Mouse (Mus musculus) embryo, embryonic 10 days (tissue): ENCODE measurements around the gene Nudt3.

ENCODE experiments used
- DNase-seq: peaks from one replicate; pipeline ENCODE4 v3.0.0-alpha.2; 2015; ENCODE audit warnings: low spot score

Nudt3 gene

DNA sequence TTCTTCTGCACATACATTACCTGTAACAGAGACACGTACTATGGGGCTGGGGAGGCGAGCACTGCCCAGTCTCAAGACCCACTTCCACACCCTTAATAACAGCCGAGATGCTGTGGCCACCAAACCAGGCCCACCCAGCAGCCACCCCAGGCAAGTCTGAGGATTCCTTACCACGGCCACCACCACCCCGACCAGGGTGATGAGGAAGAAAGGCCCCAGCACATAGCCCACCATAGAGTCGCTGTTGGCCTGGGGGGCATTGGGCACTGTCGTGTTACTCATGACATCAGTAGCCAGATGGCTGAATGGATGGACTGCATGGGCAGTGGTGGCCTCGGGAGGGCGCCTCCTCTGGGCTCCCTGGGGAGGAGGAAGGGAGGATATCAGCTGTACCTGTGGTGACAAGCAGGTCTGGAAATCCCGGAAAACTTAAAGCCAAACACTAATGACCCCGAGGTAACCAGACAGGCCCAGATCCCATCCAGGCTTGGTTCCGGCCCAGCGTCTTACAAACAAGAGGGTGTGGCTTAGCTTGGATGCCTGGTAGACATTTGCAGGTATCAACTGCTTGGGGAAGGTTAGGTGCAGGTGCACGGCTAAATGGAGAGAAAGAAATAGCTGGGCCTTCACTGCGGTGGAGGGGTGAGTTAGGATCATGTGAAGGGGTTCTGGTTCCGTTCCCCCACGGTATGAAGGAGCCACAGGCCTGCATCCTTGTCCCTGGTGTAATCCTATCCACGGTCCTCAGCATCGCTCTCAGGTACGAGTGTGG is 58.7 kb downstream of the Nudt3 start:
- DNase-seq, result peak; percentile 62

DNA sequence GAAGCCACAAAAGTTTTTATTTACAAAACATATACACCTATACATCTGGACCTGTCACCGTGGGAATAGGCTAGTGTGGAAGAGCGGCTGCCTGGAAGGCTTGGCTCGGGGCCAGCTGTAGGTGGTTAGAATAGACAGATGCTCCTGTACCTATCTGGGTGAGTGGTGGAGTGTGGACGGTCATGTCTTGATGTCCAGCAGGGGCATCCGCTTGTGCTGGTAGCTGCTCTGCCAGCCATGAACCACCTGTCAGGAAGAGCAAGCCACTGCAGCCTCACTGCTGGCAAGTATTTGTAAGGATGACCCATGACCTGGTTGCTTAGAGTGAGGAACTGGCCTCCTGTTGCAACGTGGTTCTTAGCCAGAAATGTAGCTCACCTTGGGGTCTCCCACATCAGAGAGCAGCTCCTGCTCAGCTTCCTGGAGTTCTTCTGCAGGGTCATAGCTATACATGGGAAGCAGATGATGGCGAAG is 59.5 kb downstream of the Nudt3 start:
- peak; percentile 40 for DNase-seq

DNA sequence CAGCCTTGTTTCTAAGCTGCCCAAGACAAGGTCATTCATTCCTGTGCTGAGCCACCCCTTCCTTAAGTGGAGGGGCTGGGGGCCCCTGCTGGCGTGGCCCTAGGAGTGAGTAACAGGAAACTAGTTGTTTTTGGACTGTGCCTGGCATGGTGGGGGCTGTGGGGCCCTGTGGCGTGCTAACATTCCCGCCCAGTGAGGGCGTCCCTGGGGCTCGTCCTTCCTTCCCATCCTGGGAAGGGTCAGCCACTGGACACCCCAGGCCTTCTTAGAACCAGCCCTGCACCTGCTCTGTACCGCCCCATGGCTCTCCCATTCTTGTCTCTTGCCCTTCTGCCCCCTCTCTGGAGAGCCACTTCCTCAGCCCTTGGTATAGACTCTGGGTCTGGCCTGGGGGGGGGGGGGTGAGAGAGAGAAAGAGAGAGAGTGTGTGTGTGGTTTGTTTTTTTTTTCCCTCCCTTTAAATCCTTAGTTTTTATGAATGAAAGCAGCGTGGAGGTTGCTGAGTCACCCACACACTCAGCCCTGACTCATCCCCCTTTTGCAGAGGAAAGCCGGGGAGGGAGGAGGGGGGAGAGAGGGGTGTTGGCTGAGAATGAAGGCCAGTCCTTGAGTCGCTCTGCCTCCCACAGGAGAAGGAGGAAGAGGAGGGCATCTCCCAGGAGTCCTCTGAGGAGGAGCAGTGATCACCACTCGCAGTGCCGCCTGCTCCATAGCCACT is 61.3 kb downstream of the Nudt3 start:
- no peak for DNase-seq

DNA sequence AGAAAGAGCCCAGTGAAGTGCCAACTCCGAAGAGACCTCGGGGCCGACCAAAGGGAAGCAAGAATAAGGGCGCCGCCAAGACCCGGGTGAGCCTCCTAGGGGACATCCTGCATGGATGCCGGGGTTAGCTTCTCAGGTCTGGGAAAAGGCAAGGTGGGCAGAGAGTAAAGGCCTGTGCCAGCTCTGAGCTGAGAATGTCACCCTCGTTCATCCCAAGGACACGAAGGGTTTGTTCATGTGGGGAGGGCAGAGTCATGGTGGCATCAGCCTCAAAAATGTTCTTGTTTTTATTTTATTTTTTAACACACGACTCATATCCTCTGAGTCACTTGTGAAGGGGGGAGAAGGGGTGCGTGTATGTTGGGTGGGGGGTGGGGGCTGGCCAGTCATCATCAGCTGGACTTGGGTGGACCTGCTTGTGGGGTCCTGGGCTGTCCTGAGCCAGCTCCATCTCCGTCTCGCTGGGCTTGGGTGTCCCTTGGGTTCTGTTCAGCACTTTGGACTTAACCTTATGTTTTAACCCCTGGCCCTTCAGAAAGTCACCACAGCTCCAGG is 62.3 kb downstream of the Nudt3 start:
- no peak for DNase-seq

DNA sequence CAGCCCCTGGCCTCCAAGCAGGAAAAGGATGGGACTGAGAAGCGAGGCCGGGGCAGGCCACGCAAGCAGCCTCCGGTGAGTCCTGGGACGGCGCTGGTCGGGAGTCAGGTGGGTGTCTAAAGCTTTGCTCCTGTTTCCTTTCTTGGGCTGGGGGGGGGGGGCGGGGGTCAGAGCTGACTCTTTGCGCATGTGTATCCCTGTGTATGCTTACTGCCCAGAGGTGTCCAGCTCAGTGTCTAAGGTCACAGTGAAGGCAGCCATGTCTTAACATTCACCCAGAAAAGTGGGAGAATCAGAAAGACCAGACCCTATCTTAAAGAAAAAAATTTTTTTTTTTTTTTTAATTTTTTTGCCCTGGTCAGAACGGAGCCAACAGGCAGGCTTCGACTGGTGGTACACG is 63.7 kb downstream of the Nudt3 start:
- no peak for DNase-seq

DNA sequence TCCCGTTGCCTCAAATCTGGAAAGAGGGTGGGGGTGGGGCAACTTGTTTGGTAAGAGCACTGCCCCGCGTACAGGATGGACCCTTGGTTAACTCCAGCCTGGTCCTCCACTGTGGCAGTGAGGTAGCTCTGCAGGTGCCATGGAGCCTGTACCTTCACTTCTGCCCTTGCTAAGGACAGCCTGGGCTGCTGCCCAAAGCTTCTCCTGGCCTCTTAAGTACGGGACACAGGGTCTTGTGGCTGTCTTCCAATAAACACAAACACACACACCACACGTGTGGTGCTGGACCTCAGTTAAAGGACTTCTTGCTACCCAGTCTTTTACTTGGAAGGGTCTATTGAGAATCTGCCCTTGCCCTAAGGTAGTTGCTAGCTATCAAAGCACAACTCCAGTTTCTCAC is 64.5 kb downstream of the Nudt3 start:
- DNase-seq, result no peak

DNA sequence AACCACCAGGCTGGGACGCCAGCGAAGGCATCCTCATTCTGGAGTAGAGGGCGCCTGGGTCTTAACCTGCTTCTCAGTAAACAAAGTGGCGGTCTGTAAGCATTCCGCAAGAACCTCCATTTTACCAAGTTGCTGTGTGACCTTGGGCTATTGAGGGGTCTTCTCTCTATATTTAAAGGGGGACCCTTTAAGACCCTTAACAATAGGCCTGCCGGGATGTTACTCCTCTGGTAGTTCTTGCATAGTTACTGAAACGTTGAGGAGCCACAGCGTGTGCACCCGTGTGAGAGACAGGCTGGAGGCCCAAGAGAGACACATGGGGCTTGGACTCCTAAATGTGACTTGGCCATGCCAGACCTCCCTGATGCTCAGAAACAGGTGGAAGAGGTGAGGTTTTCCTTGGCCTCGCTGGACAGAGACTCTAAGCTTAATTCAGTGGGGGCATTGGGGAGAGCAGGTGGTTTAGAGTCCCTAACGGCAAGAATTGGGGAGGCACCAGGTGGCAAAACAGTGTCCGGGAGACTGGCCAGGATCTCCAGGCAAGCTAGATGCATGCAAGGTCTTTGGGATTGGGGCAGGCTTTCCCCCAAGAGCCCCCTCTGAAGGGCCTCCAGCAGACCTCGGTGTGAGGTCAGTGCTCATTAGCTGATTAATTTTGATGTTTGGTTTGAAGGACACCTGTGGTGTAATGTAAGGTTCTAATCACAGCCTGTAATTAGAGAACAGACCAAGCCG is 65.2 kb downstream of the Nudt3 start:
- DNase-seq, result no peak

DNA sequence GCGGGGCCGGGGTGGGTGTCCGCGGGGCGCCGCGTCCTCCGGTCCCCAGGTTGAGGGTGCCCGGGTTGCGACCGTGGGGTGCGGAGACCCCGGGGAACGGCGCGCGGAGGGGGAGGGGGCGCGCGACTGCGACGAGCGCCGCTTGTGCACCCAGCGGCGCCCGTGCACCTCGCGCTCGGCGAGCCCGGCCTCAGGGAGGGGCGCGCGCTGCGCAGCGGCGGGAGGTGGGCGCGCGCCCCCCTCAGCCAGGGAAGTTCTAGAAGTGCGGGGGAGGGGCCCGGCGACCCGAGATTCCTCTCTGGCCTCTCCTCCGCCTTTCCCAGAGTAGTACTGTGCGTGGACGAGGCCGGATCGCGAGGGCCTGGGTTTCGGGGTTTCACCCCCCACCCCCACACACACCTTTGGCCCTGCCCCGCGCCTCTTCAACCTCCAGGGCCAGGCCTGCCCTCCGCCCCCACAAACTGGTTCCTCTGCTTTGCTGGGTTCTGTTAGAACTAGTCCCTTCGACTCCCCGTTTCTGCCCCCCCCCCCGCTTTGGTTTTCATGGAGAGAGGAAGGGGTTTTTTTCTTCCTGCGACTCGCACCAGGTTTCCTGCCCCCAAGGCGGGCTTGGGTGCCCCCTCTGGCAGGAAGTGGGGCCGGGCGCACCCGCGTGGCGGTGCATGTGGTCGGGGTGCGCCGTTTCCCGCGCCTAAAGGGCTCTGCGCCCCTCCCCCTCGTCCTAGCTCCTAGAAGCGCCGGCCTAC is 65.9 kb downstream of the Nudt3 start:
- peak; percentile 86 for DNase-seq

DNA sequence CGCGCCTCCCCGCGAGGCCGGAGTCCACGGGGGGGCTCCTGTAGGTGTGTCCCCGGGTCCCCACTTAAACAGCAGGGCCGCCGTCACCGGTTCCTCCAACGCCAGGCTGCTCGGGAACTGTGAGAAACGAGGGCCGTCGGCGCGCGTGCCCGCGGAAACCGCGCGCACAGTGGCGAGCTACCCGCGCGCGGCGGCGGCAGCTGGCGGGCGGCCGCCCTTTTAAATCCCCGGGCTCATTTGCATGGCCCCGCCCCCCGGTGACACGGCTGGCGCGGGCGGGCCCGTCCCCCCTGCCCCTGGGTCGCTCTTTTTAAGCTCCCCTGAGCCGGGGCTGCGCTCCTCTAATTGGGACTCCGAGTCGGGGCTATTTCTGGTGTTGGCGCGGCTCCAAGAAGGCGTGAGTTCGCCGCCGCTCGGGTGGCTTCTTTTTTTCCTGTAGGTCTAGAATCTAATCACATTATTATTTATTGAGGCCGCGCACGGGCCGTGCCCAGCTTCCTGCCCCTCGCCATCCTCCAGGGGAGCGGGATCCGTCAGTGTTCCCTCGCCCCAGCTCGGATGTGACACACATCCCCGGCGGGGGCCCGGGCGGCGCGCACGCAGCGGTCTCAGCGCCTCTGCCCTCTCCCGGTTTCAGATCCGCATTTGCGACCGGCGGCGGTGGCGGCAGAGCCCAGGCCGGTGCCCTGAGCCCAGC is 66.8 kb downstream of the Nudt3 start, which contains the start of gene Hmga1:
Hmga1 (plus strand) TSS at position 183 of the 697 bp plus-strand sequence.
- peak; percentile 90 for DNase-seq

DNA sequence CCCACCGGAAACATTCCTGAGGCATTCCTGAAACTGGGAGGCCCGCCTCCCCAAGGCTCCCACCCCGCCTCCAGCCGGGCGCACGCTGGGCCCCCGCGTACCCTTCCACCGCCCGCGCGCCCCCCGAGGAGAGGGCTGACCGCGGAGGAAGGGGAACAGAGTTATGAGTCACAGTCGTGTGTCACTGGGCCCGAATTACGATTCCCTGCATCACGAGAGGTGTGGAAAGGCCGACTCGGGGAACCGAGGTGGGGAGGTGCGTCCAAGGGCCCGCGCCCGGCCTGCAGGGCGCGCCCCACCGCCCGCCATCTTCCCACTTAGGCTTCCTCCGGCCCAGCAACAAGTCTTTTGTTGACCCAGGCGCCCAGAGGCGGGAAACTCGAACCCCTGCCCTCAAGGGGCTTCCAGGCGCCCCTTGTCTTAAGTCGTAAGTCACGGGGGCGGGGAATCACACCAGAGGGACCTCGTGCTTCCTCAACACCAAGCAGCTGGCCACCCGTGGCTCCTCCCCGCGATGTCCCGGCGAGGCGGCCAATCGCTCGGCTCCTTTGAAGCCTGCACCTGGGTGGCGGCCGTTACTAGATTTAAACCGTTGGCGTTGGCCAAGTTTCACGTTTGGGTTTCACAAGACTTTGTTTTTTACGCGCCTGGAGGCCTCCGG is 67.7 kb downstream of the Nudt3 start:
- DNase-seq, result peak; percentile 96

DNA sequence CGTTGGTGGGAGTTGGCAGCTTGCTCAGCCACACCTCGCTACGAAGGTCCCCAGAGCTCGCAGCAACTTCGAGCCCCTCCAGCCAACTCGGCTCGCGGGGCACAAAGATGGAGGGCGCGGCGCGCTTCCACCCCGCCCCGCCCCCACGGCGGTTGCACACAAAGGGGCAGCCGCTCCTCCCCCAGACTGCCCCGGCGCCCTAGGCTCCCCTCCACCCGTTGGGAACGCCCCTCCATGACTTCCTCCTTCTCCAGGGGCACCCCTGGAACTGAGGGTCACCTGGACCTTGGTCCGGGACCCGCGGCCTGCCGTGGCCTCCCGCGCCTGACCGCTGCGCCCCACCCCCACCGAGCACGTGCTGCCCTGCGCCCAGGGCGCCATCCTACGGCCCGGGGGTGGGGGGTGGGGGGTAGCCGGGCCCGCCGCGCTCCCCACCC is 68.2 kb downstream of the Nudt3 start:
- DNase-seq, result peak; percentile 90

DNA sequence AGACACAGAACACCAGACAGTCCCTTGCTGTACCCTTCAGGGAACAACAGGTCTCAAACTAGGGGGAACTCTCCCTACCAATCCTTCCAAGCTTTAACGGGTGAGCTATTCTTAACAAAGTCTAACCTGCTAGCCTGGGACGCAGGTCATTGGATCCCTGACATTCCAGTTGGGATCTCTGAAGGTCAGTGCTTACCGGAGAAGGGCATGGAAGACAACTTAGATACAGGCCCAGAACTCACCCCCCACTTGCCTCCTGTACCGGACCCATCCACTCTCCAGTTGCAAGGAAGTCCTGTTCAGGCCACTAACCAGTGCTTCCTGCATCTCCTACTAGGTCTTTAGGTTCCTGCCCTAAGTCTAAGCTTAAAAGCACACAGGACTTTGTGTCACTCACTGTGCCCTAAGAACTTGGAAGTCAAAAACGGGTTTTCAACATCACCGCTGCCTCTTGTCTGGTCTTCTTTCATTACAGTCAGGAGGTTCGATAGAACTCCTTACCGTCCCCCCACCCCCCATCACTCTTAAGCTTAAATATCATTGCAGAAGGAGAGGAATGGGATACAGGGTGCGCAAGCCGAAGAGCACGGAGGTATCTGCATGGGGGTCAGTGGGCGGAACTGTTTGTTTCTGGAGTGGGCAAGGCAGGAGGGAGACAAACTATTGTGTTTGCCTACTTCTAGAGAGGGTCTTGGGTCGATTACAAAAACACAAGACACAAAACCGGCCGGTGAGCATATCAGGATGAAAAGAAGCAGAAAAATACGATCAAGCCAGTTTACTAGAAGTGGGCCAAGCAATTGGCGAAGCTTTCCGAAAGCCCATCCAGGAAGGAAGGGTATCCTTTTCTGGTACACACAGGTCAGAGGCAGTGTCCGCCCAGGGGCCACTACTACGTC is 69.0 kb downstream of the Nudt3 start:
- DNase-seq, result no peak

DNA sequence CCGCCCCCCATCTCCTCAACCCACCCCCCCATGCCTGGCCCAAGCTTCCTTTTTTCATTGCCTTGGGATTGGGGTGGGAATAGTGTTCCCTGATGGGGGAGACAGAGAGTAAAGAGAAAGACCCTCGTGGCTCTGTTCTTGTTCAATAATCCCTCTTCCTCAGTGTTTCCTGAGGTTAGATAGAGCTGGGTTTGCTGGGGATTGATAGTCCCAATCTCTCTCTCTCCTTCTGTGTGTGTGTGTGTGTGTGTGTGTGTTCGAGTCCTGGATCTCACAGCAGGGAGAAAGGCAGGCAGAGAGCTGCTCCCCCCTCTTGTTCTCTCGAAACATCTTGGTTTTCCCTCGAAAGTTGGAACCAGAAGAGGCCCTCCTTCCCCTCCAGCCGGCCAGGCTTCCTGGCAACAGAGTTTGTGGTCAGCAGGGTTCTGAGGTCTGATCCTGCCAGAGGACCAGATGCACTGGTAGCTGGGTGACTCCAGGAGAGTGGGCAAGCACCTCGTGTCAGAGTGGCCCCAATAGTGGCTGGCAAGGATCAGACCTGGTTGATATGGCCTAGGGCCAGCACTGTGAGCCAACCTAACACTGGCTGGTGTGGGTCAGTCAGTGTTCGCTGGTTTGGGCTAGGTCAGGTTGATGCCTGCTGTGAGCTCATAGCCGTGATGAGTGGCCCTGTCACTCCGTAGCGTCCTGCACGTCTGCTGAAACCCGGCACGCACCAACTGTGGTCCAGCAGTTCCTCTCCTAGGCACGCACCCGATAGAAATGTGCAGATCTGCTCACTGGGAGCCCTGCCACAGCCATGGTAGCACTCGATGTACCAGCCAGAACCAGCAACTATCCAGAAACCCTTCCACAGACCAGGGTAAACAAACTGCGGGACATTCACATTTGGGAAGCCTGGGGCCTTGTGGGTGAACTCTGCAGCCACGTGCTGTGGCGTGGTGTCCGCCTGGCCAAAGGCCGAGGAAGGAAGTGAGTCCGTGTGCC is 70.8 kb downstream of the Nudt3 start:
- no peak for DNase-seq

DNA sequence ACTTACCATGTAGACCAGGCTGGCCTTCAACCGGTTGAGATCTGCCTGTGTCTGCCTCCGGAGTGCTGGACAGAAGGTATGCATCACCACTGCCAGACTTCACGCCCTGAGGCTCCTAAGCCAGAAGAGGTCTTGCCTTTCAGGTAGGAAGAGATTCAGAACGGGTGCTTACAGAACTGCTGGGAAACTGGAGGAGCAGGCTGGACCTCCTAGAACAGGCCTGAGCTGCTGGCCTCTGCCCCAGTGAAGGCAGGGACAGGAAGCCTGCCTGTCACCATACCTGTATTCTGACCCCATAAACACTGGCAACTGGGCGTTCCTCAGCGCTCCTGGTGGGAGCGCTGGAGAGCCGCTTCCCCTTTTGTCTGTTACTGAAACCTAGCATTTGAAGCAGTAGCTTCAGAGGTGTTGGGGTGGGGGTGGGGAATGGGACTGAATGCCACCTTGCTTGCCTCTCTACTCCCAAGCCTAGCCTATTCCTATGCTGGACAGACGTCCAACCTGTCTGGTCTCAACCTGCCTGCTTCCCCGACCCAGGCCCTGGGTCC is 71.8 kb downstream of the Nudt3 start:
- no peak for DNase-seq

DNA sequence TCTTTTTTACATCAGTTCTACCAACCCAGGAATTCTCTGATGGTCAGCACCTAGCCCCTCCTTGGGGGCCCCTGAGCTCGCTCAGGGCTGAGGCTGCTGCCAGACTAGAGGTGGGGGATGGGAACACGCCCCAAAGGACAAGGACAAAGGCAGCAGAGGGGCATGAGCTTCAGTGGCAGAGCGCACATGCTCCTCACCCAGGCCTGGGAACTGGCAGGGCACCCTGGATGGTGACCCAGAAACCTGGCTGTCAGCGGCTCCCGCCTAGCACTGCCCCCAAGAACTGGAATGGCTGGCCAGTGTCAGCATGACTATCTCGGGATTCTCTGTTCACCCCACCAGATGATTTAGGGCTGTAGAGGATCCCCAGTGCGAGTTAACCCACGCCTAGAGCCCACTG is 74.1 kb downstream of the Nudt3 start:
- DNase-seq, result no peak

DNA sequence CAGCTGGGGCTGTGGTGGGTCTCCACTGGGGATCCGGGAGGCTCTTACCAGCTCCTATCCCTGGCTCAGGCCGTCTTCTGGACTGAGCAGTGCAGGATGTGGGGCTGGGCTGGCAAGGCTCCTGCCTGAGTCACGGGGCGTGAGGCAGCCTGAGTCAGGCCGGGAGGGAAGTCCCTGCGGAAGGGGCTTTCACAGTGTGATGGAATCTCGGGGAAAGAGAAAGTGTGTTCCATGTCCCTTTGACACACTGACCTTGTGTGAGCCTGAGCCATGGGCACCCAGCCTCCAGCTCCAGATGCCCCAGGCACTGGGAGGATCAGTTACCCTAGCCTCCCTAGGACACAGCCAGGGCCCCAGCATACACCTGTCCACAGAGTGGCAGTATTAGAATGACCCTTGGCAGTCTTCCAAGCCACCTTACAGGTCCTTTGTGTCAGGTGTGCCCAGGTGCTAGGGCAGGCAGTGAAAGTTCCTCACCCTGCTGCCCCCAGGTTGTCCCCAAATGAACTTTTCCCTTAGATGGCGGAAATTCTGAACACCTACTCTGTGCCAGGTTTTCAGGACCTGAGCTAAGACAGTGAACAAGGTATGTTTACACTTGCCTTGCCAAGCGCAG is 75.9 kb downstream of the Nudt3 start:
- DNase-seq, result no peak

DNA sequence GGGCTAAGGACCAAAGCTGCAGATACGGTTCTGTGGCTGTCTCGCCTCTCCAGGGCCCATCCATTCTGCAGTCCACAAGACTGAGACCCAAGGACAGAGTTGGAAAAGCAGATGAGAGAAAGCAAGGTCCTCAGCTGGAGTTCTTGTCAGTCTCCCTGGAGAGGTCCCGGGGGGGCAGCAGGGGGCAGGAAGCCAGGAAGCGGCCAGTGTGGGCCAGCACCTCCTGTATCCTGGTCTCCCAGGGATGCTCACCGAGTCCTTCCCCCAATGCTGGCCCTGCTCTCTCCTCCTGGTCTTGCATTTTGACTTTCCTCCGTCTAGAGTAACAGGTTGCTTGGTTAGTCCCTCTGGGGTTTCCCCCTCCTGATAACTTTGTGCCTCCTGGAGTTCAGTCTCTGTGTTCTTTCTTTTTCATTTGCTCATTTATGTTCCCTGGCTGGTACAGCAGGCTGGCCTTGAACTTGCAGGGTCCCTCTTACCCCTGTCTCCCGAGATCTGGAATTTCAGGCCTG is 76.7 kb downstream of the Nudt3 start:
- no peak for DNase-seq
